Mouse (Mus musculus) WW6 (cell line): Measurements from ENCODE around the gene Nbeal1.
"Not testable (repeated sequence)": the region's sequence is repeated elsewhere in the genome, so short reads cannot be mapped to it uniquely, and the experiment has no call there.

ENCODE experiments used
- DNase-seq: peaks from one replicate; pipeline ENCODE4 v3.0.0-alpha.2; 2013; ENCODE audit warnings: low read depth, low spot score

The Nbeal1 gene

DNA sequence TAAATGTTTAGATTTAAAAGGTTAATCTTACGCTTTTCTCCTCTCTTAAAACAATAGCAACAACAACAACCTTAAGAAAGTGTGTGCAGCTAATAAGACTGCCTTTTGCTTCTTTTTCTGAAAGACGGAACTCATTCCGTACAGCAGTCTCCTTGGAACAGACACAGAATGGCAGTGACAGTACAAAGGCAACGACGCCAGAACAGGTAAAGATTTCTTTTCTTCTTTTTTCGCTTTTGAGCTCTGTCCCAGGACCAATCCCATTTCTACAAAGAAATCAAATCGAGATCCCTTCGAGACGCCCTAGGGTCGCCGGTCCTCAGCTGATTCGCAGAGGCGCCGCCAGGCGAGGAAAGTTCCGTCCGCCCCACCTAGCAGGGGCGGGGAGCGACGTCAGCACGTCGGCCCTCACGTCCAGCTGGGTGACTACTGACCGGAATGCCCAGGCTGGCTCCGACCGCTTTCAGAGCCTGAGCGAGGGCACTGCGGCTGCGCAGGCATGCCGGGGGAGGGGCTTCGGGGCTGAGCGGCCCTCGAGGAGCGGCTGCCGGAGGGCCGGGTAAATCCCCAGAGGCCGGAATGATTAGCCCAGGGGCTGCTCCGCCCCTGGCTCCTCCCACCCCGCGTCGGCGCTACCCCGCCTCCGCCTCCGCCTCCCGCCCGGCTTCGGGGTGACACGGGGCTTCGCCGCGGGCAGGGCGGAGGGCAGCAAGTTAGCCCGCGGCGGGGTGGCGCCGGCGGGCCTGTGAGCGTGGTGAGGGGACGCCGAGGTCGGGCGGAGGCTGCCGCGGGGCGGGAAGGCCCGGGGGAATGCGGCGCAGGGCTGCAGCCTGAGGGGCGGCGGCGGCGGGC, at the start of gene Nbeal1:
Gene Nbeal1 (plus strand): TSS at position 668 of the 852 bp plus-strand sequence.
- peak; percentile 90 for DNase-seq

DNA sequence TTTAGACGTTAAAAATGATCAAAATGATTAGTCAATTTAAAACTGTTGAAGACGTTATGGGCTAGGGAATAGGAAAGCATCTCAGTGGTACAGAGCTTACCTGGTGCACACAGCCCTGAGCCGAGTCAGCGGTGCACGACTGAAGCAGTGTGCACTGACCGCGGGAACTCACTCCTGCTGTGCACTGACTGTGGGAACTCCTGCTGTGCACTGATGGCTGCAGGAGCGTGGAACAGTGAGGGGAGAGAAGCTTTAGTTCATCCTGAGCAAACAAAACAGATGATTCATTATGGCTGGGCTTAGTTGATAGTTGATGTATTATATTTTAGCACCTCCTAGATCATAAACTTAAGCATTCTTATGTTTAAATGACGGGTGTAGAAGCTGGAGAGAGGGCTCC, 43.1 kb upstream of the Nbeal1 start:
- DNase-seq = no peak

DNA sequence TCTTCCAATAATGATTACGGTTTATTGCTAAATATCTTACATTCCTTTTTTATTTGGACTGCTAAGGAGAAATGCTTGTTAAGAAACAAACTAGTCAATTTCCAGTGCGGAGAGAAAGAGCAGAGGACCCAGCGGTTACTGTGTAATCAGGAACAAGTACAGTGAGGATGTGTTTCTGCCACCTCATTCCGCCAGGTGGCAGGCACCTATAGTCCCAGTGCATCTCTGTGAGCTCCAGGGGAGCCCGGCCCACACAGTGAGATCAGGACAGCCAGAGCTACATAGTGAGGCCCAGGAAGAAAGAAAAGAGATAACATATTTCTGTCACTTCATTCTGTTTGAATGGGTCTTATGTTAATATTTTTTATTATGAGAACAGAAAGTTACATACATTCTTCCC, 27.7 kb upstream of the Nbeal1 start:
- DNase-seq = peak; percentile 11

DNA sequence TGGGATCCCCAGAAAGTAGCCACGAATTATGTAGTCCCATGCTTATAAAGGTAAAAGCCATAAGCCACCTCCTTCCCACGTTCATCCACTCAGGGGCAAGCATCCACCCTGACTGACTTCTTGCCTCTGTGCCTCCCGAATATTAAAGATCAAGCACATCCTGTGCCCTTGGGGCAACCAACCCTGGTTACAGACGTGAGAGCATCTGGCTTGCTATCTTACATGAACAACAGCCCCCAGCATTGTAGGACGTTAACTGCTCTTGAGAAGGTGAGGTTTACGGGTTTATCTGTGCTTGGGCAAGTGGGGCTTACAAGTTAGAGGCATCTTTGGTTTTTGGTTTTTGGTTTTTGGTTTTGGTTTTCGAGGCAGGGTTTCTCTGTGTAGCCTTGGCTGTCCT, 23.7 kb upstream of the Nbeal1 start:
- no peak for DNase-seq

DNA sequence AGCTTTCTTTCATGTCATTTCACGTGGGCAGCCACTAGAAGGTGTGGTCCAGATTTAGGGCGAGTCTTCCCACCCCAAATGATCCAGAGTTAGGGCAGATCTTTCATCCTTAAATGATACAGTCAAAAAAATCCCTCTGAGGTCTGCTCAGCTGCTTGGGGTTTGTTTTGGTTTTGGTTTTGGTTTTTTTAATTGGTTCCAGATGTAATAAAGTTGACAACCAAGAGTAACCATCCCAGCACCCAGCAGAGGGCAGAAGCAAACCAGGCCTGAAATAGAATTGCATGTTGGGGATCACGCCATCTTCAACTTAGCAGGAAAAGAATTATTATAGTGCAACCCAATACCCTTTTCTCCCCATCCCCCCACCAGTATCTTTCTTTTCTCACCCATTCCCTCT, 22.0 kb upstream of the Nbeal1 start:
- no peak for DNase-seq

DNA sequence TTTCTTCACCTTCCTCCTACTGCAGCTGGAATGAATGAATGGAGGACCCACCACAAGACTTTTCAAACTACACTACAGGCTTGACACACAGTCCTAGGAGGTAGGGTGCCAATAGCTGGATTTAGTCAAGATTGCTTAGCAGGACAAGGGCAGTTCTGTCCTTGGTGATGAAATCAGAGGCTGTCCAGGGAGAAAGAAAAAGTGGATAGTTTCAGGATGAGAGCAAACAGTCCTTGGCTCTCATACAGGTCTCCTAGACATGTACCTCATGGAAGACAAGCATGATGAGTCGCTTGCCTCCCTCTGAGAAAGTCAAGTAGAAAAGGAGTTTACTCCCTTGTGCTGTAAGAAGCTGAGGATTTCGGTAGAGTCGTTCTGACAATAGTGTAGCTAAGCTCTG, 16.7 kb upstream of the Nbeal1 start:
- DNase-seq = no peak

DNA sequence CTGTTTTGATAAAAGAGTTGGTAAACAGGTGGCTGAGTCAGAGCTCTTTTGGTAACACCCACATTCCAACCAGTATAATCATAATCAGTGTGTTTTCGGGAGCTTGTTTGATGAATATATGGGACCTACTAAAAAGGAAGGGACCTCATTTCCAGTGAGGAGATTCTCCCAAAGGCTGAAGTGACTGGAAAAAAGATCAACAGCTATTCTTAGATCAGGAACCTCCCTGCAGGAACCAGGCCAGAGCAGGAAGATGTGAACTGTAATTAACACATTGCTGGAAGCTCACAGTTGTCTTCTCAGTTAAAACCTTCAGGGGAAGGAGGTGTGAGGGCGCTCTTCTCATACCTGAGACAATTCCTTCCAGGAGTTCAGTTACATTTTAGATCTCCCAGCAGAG, 10.8 kb upstream of the Nbeal1 start:
- DNase-seq = no peak

DNA sequence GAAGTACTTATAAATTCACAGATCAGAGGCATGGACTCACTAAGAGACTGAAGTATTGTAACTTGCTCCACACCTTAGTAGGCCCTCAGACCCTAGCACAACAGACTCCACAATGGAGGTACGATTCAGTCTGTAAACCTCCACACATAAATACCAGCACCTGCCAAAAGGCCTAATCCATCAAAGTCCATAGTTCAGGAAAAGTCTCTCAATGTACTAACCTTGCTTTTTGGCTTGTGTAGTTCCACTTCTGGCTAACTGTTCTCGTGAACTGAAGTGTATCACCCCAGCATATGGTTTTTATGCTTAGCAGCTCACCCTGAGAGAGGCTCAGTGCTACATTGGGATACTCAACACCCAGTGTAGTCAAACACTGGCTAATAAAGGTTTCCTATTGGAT, 10.1 kb upstream of the Nbeal1 start:
- no peak for DNase-seq

DNA sequence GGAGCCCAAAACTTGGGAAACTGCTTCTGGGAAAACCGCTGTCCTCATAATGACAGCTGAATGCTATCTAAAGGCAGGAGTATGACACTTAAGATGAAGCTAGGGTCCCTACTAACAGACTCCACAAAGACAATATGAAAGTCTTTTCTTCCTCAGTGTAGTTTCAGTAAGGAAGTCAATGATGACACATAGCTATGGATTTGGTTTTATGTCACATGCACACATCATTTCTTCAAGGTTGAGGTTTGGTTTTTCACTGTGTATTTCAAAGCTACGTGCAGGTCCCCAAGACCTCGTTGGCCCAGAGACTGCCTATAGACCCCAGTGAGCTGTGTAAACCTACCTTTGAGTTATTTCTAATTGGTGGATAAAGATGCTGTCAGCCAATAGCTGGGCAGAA, 7.3 kb upstream of the Nbeal1 start:
- DNase-seq = no peak

DNA sequence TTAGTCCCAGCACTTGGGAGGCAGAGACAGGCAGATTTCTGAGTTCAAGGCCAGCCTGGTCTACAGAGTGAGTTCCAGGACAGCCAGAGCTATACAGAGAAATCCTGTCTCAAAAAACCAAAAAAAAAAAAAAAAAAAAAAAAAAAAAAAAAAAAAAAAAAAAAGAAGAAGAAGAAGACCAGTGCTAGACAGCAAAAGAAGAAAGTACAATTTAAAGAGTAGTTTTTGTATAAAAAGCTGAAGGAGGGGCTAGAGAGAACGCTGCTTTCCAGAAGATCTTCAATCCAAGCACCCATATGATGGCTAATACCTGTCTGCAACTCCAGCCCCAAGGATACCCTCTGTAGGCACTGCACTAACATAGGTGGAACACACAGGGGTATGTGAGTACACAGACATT, 2.6 kb upstream of the Nbeal1 start:
- DNase-seq = not testable (repeated sequence)

DNA sequence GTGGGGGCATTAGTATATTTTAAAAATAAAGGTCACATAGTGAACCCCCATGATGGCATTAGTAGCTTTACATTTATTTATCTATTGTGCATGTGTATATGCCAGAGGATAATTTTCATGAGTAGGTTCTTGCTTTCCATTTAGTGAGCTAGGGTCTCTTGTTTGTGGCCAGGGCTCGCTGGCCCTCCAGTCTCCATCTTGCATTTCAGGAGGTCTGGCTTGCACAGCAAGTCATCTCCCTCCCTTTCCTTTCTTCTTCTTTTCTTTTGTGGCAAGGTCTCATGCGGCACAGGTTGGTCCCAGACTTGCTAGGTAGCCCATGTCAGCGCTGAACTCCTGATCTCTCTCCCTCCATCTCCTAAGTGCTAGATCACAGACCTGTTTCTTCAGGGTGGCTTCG, 1.0 kb upstream of the Nbeal1 start:
- no peak for DNase-seq

DNA sequence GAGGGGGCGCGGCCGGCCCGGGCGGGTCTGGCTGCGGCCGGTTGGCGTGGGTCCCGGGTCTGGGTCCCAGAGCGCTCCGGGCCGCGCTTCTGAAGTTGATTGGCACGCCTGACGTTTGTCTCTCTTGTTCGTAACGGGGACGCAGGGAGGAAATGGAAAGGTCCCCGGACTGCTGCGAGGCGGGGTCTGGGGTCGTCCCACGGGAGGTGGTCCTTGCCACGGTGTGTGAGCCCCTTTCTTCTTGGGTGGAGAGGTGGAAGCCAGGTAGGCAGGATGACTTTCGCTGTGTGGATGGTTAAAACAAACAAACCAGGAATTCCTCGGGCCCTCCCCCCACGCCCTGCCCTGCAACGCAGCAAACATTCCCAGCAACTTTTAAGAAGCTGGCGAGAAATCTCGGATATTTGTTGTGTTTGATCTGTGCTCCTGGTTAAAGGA, 404 bp downstream of the Nbeal1 start:
- DNase-seq = peak; percentile 48

DNA sequence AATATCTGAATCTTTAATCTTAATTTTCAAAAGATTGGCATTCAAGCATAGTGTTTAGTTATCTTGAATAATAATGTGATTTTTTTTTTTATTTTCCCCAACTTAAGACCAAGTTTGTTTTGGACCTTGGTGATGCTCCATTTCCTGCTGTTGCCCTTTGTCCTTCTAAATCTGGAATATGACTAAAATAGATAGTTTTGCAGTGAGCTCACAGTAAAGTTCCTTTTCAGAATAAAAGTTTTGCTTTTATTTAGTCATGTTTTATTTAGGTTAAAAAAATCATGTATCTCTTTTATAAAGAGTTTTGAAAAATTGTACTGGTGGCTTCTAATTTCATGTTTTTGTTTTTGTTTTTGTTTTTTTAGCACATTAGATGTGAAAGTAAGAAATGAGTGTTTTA, 8.1 kb downstream of the Nbeal1 start:
- no peak for DNase-seq

DNA sequence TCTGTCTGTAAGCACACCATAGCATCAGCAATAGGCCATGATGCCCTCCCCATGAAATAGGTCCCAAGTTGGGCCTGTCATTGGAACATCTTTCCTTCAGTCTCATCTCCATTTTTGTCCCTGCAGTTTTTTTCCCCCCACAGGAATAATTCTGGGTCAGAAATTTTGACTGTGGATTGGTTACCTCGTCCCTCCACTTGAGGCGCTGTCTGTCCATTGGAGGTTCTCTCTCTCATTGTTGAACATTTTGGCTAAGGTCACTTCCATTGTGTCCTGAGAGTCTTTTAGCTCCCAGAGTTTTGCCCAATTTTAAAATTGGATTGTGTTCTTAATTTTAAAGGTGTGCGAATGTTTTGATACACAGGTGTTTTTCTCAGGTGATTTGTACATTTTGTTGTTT, 16.4 kb downstream of the Nbeal1 start:
- no peak for DNase-seq

DNA sequence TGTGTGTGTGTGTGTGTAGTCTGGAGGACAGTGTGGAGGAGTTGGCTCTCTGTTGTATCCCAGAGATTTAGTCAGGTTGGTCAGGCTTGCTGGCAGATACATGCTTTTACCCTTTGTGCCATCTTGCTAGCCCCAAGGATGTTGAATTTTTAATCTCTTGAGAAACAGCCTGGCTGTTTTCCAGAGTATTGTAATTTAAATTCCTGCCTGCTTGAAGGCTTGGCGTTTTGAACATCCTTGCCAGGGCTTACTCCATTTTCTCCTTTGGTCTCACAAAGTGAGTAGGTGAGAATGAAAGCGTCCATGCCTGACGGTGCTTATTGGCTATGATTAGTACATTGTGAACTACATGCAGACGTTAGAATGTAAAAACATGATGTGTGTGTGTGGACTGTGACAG, 18.6 kb downstream of the Nbeal1 start:
- DNase-seq = no peak

DNA sequence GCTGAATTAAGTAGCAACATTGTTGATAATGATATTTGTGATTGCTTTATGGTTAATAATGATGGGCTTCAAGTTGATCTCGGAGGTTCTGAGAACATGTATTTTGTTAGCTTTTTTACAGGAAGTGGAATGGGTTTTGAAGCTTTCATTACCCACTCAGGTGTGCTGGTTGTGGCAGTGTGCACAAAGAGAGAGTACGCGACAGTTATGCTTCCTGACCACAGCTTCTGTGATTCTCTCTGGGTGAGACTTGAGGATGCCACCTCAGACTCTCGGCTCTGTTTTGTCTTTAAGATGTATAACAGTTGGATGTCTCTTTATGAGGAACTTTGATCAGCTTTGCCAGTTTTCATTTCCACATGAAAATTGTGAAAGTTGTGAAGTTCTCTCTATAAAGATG, 55.9 kb downstream of the Nbeal1 start:
- DNase-seq = no peak

DNA sequence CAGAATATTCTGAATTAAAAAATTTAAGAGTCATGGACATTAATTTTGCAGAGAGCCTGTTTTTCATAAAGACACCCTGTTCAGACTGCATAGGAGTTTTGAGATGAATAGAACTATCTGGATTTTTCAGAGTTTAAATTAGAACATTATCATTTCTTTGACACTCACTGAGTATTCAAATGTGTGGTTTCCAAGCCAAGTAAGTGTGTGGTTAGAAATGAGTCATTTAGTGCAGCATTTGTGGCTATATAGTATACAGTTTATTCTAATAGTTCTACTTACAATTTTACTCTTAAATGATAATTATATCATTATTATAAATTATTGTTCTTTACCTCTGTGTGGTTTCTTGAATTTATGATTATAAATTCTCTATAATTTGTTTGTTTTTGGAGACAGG, 60.0 kb downstream of the Nbeal1 start:
- DNase-seq = no peak

DNA sequence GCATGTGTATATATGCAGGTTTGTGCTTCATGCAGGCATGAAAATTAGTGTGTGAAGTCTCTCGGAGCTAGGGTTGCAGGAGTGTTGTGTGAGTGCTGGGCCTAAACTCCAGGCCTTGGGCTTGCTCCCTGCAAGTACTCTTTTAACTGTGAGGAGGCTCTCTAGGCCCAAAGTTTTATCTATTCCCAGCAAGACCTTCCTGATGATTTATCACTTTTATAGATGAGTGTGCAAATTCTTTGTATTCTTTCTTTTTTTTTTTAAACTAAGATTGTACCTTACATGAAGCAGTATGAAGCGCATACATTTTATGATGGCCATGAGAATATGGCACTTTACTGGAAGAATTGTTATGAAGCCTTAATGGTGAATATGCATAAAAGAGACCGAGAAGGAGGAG, 87.7 kb downstream of the Nbeal1 start:
- DNase-seq = no peak

DNA sequence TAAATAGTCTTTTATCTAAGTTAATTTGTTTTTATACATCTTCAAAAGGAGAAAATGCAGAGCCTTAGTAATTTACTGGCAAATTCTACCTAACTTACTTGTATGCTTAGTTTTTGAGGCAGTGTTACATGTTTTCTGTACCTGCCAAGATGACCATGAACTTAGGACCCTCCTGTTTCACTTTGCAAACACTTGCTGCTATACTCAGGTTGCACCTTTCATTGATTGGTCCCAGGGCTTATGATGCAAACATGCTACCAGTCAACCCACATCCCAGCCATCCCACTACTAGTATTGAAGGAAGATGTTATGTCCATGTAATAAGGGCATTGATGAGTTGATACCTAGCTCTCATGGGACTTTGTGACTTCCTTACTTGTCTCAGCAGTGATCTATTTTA, 88.9 kb downstream of the Nbeal1 start:
- no peak for DNase-seq

DNA sequence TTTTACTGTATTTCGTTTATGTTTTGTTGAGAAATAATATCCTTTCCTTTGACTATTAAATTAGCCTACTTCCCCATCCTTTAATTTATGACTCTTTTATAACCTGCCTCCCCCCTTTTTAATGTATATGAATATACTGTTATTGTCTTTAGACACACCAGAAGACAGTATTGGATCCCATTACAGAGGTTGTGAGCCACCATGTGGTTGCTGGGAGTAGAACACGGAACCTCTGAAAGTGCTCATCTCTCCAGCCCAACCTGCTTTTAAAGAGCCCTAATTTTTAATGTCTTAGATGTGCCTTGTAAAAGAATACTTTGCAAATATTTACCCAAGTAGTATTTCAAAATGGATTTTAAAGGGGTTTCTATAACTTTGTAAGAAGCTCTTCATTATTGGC, 92.1 kb downstream of the Nbeal1 start:
- DNase-seq = no peak

DNA sequence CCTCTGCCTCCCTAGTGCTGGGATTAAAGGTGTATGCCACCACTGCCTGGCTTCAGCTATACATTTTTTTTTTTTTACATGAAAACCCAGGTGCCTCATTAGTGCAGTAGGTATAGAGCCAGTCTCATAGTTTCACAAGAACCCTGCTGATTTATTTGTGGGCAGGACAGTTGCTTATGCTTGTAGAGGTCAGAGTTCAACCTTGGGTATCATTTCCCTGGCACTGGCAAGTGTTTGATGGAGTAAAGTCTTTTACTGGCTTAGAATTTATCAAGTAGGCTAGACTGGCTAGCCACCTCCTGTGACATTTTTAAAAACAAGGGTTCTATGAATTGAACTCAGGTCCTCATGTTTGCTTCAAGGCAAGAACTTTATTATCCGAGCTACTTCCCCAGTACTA, 113.5 kb downstream of the Nbeal1 start:
- DNase-seq = no peak

DNA sequence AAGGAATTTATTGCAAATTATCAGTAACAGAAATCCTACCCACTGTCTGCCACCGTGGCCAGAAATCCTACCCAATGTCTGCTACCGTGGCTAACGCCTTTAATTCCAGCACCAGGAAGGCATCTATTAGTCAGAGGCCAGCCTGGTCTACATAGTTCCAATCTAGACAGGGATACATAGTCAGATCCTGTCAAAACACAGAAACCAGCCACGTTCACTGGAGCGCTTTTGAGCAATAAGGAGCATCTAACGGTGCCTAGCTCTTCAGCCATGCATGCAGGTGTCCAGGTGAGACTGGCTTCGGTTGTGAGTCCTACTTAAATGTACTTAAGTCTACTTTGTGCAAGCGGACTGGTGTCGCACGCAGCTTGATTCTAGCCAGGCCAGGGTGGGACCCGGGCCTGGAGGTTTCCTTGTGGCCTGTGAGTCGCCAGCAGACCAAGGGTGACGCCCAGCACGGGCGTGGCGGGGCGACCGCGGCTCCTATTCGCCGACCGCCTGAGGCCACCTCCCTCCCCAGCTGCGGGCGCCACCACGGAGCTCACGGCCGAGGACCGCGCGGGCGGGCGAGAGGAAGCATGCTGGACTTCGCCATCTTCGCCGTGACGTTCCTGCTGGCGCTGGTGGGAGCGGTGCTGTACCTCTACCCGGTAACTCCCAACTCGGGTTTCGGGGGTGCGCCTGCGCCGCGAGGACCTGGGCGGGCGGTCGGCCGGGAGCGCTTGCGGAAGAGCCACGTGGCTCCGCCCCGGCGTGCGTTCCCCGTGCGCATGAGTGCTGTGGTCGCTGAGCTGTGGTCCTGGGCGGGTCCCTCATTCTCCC, 162.6 kb downstream of the Nbeal1 start, which contains the start of gene Cyp20a1:
Gene Cyp20a1 (plus strand): TSS at position 516 of the 822 bp plus-strand sequence.
- DNase-seq = peak; percentile 81
